Mouse (Mus musculus) intestine, postnatal 0 days (tissue): ENCODE results near the gene Rest. TPM values are rescaled to one million over a fixed set of nuclear protein-coding genes. Genes with fewer than 3 reads are reported as not detected.
A peak's percentile ranks its signal among the peaks of the same experiment; 100 is the strongest.

ENCODE experiments used
- ATAC-seq: fragments of 200-750 bp; cut with Nextera tagmentation; 2 replicates; pipeline ENCODE4 v1.8.0; 2017; ENCODE audit warnings: mild to moderate bottlenecking, moderate TSS enrichment, moderate library complexity
- H3K27ac ChIP-seq: fragments of 300-500 bp; sonication (generic); 2 replicates; pipeline ENCODE4 v1.5.1; 2014; ENCODE audit warnings: mild to moderate bottlenecking, low read depth, low read length, moderate library complexity
- H3K27me3 ChIP-seq: fragments of 300-500 bp; sonication (generic); replicated peaks from 2 replicates; pipeline ENCODE4 v1.6.1; 2014; ENCODE audit warnings: low read length, mixed read lengths; ENCODE audit not compliant: control insufficient read depth, insufficient read depth
- H3K36me3 ChIP-seq: fragments of 300-500 bp; sonication (generic); 2 replicates; pipeline ENCODE4 v1.6.1; 2014; ENCODE audit warnings: mild to moderate bottlenecking, moderate library complexity; ENCODE audit not compliant: control insufficient read depth, insufficient read depth
- H3K4me1 ChIP-seq: fragments of 300-500 bp; sonication (generic); replicated peaks from 2 replicates; pipeline ENCODE4 v1.6.1; 2014; ENCODE audit warnings: antibody characterized with exemption, low read length, mixed read lengths; ENCODE audit not compliant: control insufficient read depth, insufficient read depth
- H3K4me2 ChIP-seq: fragments of 300-500 bp; sonication (generic); replicated peaks from 2 replicates; pipeline ENCODE4 v1.6.1; 2014; ENCODE audit warnings: low read depth, mild to moderate bottlenecking, moderate library complexity
- H3K4me3 ChIP-seq: fragments of 300-500 bp; sonication (generic); 2 replicates; pipeline ENCODE4 v1.5.1; 2014; ENCODE audit warnings: low read depth, low read length
- H3K9ac ChIP-seq: fragments of 300-500 bp; sonication (generic); 2 replicates; pipeline ENCODE4 v1.6.1; 2014; ENCODE audit warnings: mild to moderate bottlenecking, low read depth, low read length
- H3K9me3 ChIP-seq: fragments of 300-500 bp; sonication (generic); 2 replicates; pipeline ENCODE4 v1.6.1; 2016; ENCODE audit warnings: mixed run types; ENCODE audit not compliant: control insufficient read depth
- CTCF ChIP-seq: sonication (generic); IDR thresholded peaks from 2 replicates; pipeline ENCODE4 v1.5.1; 2016; ENCODE audit warnings: low read depth, mild to moderate bottlenecking, control low read depth, antibody characterized with exemption, moderate library complexity
- WGBS: fragments of 180-500 bp; shearing (Covaris S2); extraction: QIAGEN DNeasy Blood & Tissue Kit; methylation state at CpG from one replicate; pipeline ENCODE4 v1.1.7; 2014; 5-methylcytosine and 5-hydroxymethylcytosine counted together
- polyA plus RNA-seq: library from polyadenylated mRNA; unstranded; fragments of >200 nt; fragmentation: Nextera tagmentation; extraction: Ambion mirVana; gene quantifications from 2 replicates; pipeline ENCODE4 v1.2.1, GENCODE M21; 2015

Gene Rest
- polyA plus RNA-seq, 1 experiment from 2014 or later = 13.2 TPM

- 86% methylated on average over 7 of the region's 7 CpGs for WGBS
- H3K36me3 ChIP-seq = peaks cover 58% of the 10 kb centered on the region
Measured at GRCm38 (mm10) chr5:77292803-77293522, 27.7 kb downstream of the Rest start.

GRCm38 (mm10) chr5:77299486-77299885 lies 34.2 kb downstream of the Rest start:
- no peak overlapping the region for H3K27ac ChIP-seq
- peaks cover 33% of the 10 kb centered on the region for H3K36me3 ChIP-seq
- no peak overlapping the region for H3K9ac ChIP-seq
- no peak overlapping the region for H3K4me3 ChIP-seq
- WGBS = 92% methylated on average over 2 of the region's 2 CpGs
- H3K27me3 ChIP-seq = no peaks in the 10 kb centered on the region
- H3K9me3 ChIP-seq = no peaks in the 10 kb centered on the region
- H3K4me1 ChIP-seq = no peaks in the 10 kb centered on the region
- TF ChIP-seq CTCF = no peak
- ATAC-seq = no peak
- no peak overlapping the region for H3K4me2 ChIP-seq

More at GRCm38 (mm10) chr5:77292803-77293522, 27.7 kb downstream of the Rest start:
- TF ChIP-seq CTCF = no peak
- H3K9me3 ChIP-seq = no peaks in the 10 kb centered on the region
- no peak overlapping the region for H3K4me2 ChIP-seq
- ATAC-seq = no peak
- no peak overlapping the region for H3K4me3 ChIP-seq
- no peaks in the 10 kb centered on the region for H3K27me3 ChIP-seq
- H3K4me1 ChIP-seq = no peaks in the 10 kb centered on the region
- H3K9ac ChIP-seq = no peak overlapping the region
- no peak overlapping the region for H3K27ac ChIP-seq

DNA sequence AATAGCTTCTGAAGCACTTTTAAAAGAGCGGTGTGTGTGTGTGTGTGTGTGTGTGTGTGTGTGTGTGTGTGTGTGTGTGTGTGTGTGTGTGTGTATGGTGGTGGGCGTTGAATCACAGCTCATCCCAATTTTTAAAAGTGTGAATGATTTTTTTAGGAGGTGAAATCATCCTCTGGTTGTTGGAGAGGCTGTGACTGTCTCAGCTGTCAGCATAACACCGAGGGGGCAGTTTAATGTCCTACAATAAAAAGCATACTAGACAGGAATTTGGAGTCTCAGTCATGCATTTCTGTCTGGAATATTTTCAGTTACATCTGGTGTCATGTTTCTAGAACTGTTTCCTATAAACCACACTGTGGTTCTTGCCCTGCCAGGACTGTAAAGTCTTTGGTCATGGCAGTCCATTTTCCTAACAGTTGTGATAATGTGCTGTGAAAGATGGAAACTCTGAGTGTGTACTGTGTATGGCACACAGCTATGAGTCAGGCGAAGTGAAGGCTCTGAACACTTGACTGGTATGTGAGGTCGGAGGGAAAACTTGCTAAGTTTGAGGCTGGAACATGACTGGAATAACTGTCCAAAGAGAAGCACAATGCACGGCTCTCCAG lies 36.1 kb downstream of the Rest start:
- H3K9ac ChIP-seq = no peak overlapping the region
- H3K4me2 ChIP-seq = no peak overlapping the region
- H3K36me3 ChIP-seq = peaks cover 40% of the 10 kb centered on the region
- H3K27ac ChIP-seq = no peak overlapping the region
- H3K4me1 ChIP-seq = no peaks in the 10 kb centered on the region
- H3K4me3 ChIP-seq = no peak overlapping the region
- H3K27me3 ChIP-seq = no peaks in the 10 kb centered on the region
- TF ChIP-seq CTCF = no peak
- 88% methylated on average over 6 of the region's 6 CpGs for WGBS
- ATAC-seq = no peak
- H3K9me3 ChIP-seq = no peaks in the 10 kb centered on the region

GRCm38 (mm10) chr5:77307821-77308553 lies 42.7 kb downstream of the Rest start:
- Histone ChIP-seq H3K9me3 (no peaks in the 10 kb centered on the region), H3K9ac (no peak overlapping the region), H3K4me3 (peak overlapping the region; percentile 83; the same call in 1 of the 2 replicates), H3K4me1 (peaks cover 12% of the 10 kb centered on the region; the same call in 1 of the 2 replicates), H3K27ac (no peak overlapping the region), H3K36me3 (peaks cover 29% of the 10 kb centered on the region), H3K27me3 (no peaks in the 10 kb centered on the region), H3K4me2 (peak overlapping the region; percentile 100)
- WGBS = 76% methylated on average over 5 of the region's 5 CpGs
- TF ChIP-seq CTCF = no peak
- no peak for ATAC-seq

DNA sequence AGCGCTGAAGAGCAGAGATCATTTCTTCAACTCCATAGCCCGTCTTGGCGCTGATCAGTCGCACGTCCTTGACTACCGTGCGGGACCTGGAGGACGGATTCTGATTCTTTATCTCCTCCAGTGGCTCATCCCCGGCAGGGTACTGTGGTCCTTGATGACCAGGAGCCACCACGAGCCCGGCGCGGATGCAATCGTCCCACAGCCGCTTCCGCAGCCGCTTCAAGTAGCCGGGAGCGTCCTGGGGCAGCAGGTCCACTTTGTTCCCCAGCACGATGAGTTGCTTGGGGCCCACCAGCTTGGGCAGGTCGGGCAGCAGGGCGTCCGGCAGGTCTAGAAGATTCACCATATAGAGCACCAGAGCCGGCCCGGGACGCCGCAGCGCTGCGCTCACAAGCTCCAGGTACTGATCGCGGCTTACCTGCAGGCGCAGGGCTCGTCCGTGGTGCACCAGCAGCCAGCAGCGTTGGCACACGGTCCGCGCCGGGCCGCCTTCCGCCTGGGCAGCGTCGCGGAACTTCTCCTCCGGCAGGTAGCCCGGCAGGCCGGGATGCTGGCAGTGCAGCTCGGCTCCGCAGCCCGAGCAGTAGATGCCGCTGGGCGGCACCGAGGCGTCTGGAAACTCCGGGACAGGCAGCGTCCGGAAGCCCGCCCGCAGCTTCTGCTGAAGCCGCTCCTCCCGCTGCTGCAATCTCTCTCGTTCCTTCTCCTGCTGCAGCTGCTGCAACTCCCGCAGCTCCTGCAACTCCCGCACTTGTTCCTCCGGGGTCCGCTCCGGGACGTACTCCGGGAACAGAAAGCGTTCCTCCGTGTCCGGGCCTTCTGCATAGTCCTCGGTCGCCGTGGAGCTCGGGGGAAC lies 44.0 kb downstream of the Rest start:
- H3K27me3 ChIP-seq = no peaks in the 10 kb centered on the region
- H3K27ac ChIP-seq = no peak overlapping the region; the same call in 1 of the 2 replicates
- peaks cover 29% of the 10 kb centered on the region for H3K36me3 ChIP-seq
- no peak for TF ChIP-seq CTCF
- peak overlapping the region; percentile 87 for H3K9ac ChIP-seq
- H3K9me3 ChIP-seq = no peaks in the 10 kb centered on the region
- peaks cover 12% of the 10 kb centered on the region; the same call in 1 of the 2 replicates for H3K4me1 ChIP-seq
- under 1% methylated on average over 76 of the region's 76 CpGs for WGBS
- peak; percentile 20 for ATAC-seq
- H3K4me2 ChIP-seq = peak overlapping the region; percentile 100
- peak overlapping the region; percentile 83 for H3K4me3 ChIP-seq
